Mouse (Mus musculus): ENCODE data around the gene Fam129b. TPM values are rescaled to one million over a fixed set of nuclear protein-coding genes. Genes with fewer than 3 reads are reported as not detected.

Gene Fam129b
- polyA plus RNA-seq, 1 experiment from 2014 or later: 13.7 TPM

GRCm38 (mm10) chr2:32888551-32888950 is 12.6 kb downstream of the Fam129b start:
- WGBS: 19% methylated on average over 3 of the region's 3 CpGs
- H3K4me3 ChIP-seq (ENCODE audit: low read depth, low read length): no peak overlapping the region

GRCm38 (mm10) chr2:32890280-32890679 is 14.4 kb downstream of the Fam129b start:
- H3K4me2 ChIP-seq (ENCODE audit: low read depth, low read length): no peak overlapping the region
- no peaks in the 10 kb centered on the region for H3K27me3 ChIP-seq (ENCODE audit: control insufficient read depth, insufficient read depth, low read length)
- H3K27ac ChIP-seq (replicated peaks; ENCODE audit: low read depth, low read length): no peak overlapping the region
- no peaks in the 10 kb centered on the region for H3K9me3 ChIP-seq (replicated peaks; ENCODE audit: control insufficient read depth, low read length)
- WGBS: 85% methylated on average over 3 of the region's 3 CpGs
- H3K9ac ChIP-seq (replicated peaks; ENCODE audit: low read length): no peak overlapping the region
- DNase-seq (ENCODE audit: low spot score): no peak
- no peak overlapping the region for H3K4me3 ChIP-seq (ENCODE audit: low read depth, low read length)
- peaks cover 12% of the 10 kb centered on the region for H3K4me1 ChIP-seq (ENCODE audit: control insufficient read depth, insufficient read depth, low read length)
- no peaks in the 10 kb centered on the region for H3K36me3 ChIP-seq (replicated peaks; ENCODE audit: control insufficient read depth, insufficient read depth, low read depth, low read length)
- no peak for ATAC-seq (replicated peaks; ENCODE audit: insufficient number of reproducible peaks, low FRiP score, low TSS enrichment, low read depth)

More at GRCm38 (mm10) chr2:32888551-32888950, 12.6 kb downstream of the Fam129b start:
- H3K27ac ChIP-seq (replicated peaks; ENCODE audit: low read depth, low read length): peak overlapping the region; percentile 75
- no peaks in the 10 kb centered on the region for H3K27me3 ChIP-seq (ENCODE audit: control insufficient read depth, insufficient read depth, low read length)
- H3K4me1 ChIP-seq (ENCODE audit: control insufficient read depth, insufficient read depth, low read length): peaks cover 14% of the 10 kb centered on the region
- H3K9me3 ChIP-seq (replicated peaks; ENCODE audit: control insufficient read depth, low read length): no peaks in the 10 kb centered on the region
- H3K36me3 ChIP-seq (replicated peaks; ENCODE audit: control insufficient read depth, insufficient read depth, low read depth, low read length): no peaks in the 10 kb centered on the region
- H3K4me2 ChIP-seq (ENCODE audit: low read depth, low read length): no peak overlapping the region
- ATAC-seq (replicated peaks; ENCODE audit: insufficient number of reproducible peaks, low FRiP score, low TSS enrichment, low read depth): 0 out of 2 replicates have a peak, but pooled peaks have one; percentile 32
- peak; percentile 44 for DNase-seq (ENCODE audit: low spot score)
- peak overlapping the region; percentile 18; the same call in 1 of the 2 replicates for H3K9ac ChIP-seq (replicated peaks; ENCODE audit: low read length)

- Histone ChIP-seq H3K9me3 (replicated peaks; ENCODE audit: control insufficient read depth, low read length) (no peaks in the 10 kb centered on the region), H3K36me3 (replicated peaks; ENCODE audit: control insufficient read depth, insufficient read depth, low read depth, low read length) (no peaks in the 10 kb centered on the region), H3K4me3 (ENCODE audit: low read depth, low read length) (no peak overlapping the region), H3K9ac (replicated peaks; ENCODE audit: low read length) (no peak overlapping the region), H3K27me3 (ENCODE audit: control insufficient read depth, insufficient read depth, low read length) (no peaks in the 10 kb centered on the region), H3K27ac (replicated peaks; ENCODE audit: low read depth, low read length) (0 out of 2 replicates have a peak overlapping the region, but pooled peaks have one; percentile 20), H3K4me2 (ENCODE audit: low read depth, low read length) (no peak overlapping the region), H3K4me1 (ENCODE audit: control insufficient read depth, insufficient read depth, low read length) (peaks cover 16% of the 10 kb centered on the region)
- DNase-seq (ENCODE audit: low spot score) (no peak), ATAC-seq (replicated peaks; ENCODE audit: insufficient number of reproducible peaks, low FRiP score, low TSS enrichment, low read depth) (no peak)
- 71% methylated on average over 9 of the region's 9 CpGs for WGBS
Observed at GRCm38 (mm10) chr2:32891278-32891677, 15.4 kb downstream of the Fam129b start.

- Histone ChIP-seq H3K27ac (replicated peaks; ENCODE audit: low read depth, low read length) (no peak overlapping the region), H3K4me2 (ENCODE audit: low read depth, low read length) (no peak overlapping the region), H3K36me3 (replicated peaks; ENCODE audit: control insufficient read depth, insufficient read depth, low read depth, low read length) (no peaks in the 10 kb centered on the region), H3K27me3 (ENCODE audit: control insufficient read depth, insufficient read depth, low read length) (no peaks in the 10 kb centered on the region), H3K4me1 (ENCODE audit: control insufficient read depth, insufficient read depth, low read length) (peaks cover 16% of the 10 kb centered on the region), H3K4me3 (ENCODE audit: low read depth, low read length) (no peak overlapping the region), H3K9ac (replicated peaks; ENCODE audit: low read length) (no peak overlapping the region), H3K9me3 (replicated peaks; ENCODE audit: control insufficient read depth, low read length) (no peaks in the 10 kb centered on the region)
- DNase-seq (ENCODE audit: low spot score) (no peak), ATAC-seq (replicated peaks; ENCODE audit: insufficient number of reproducible peaks, low FRiP score, low TSS enrichment, low read depth) (no peak)
- 93% methylated on average over 14 of the region's 14 CpGs for WGBS
Observed at GRCm38 (mm10) chr2:32892490-32892889, 16.6 kb downstream of the Fam129b start.

- Histone ChIP-seq H3K9me3 (replicated peaks; ENCODE audit: control insufficient read depth, low read length) (no peaks in the 10 kb centered on the region), H3K4me1 (ENCODE audit: control insufficient read depth, insufficient read depth, low read length) (peaks cover 6% of the 10 kb centered on the region), H3K4me2 (ENCODE audit: low read depth, low read length) (no peak overlapping the region), H3K9ac (replicated peaks; ENCODE audit: low read length) (no peak overlapping the region), H3K27ac (replicated peaks; ENCODE audit: low read depth, low read length) (no peak overlapping the region), H3K36me3 (replicated peaks; ENCODE audit: control insufficient read depth, insufficient read depth, low read depth, low read length) (no peaks in the 10 kb centered on the region), H3K27me3 (ENCODE audit: control insufficient read depth, insufficient read depth, low read length) (no peaks in the 10 kb centered on the region), H3K4me3 (ENCODE audit: low read depth, low read length) (no peak overlapping the region)
- ATAC-seq (replicated peaks; ENCODE audit: insufficient number of reproducible peaks, low FRiP score, low TSS enrichment, low read depth): no peak
- DNase-seq (ENCODE audit: low spot score): no peak
- 91% methylated on average over 2 of the region's 2 CpGs for WGBS
Observed at GRCm38 (mm10) chr2:32894097-32894496, 18.2 kb downstream of the Fam129b start.

- H3K9ac ChIP-seq (replicated peaks; ENCODE audit: low read length): no peak overlapping the region
Observed at GRCm38 (mm10) chr2:32895606-32896106, 19.7 kb downstream of the Fam129b start.

GRCm38 (mm10) chr2:32896507-32897147 is 20.7 kb downstream of the Fam129b start:
- Histone ChIP-seq H3K9me3 (replicated peaks; ENCODE audit: control insufficient read depth, low read length) (no peaks in the 10 kb centered on the region), H3K27ac (replicated peaks; ENCODE audit: low read depth, low read length) (no peak overlapping the region), H3K27me3 (ENCODE audit: control insufficient read depth, insufficient read depth, low read length) (no peaks in the 10 kb centered on the region), H3K4me2 (ENCODE audit: low read depth, low read length) (no peak overlapping the region), H3K4me3 (ENCODE audit: low read depth, low read length) (no peak overlapping the region), H3K4me1 (ENCODE audit: control insufficient read depth, insufficient read depth, low read length) (peaks cover 4% of the 10 kb centered on the region; the same call in 1 of the 2 replicates), H3K9ac (replicated peaks; ENCODE audit: low read length) (no peak overlapping the region), H3K36me3 (replicated peaks; ENCODE audit: control insufficient read depth, insufficient read depth, low read depth, low read length) (no peaks in the 10 kb centered on the region)
- DNase-seq (ENCODE audit: low spot score) (no peak), ATAC-seq (replicated peaks; ENCODE audit: insufficient number of reproducible peaks, low FRiP score, low TSS enrichment, low read depth) (0 out of 2 replicates have a peak, but pooled peaks have one; percentile 27)
- WGBS: 56% methylated on average over 10 of the region's 10 CpGs

More at GRCm38 (mm10) chr2:32895606-32896106, 19.7 kb downstream of the Fam129b start:
- no peaks in the 10 kb centered on the region for H3K9me3 ChIP-seq (replicated peaks; ENCODE audit: control insufficient read depth, low read length)
- WGBS: 48% methylated on average over 8 of the region's 8 CpGs
- H3K27me3 ChIP-seq (ENCODE audit: control insufficient read depth, insufficient read depth, low read length): no peaks in the 10 kb centered on the region
- no peak overlapping the region for H3K4me3 ChIP-seq (ENCODE audit: low read depth, low read length)
- no peak for ATAC-seq (replicated peaks; ENCODE audit: insufficient number of reproducible peaks, low FRiP score, low TSS enrichment, low read depth)
- no peak for DNase-seq (ENCODE audit: low spot score)
- peaks cover 4% of the 10 kb centered on the region; the same call in 1 of the 2 replicates for H3K4me1 ChIP-seq (ENCODE audit: control insufficient read depth, insufficient read depth, low read length)
- H3K36me3 ChIP-seq (replicated peaks; ENCODE audit: control insufficient read depth, insufficient read depth, low read depth, low read length): no peaks in the 10 kb centered on the region
- no peak overlapping the region for H3K4me2 ChIP-seq (ENCODE audit: low read depth, low read length)
- H3K27ac ChIP-seq (replicated peaks; ENCODE audit: low read depth, low read length): 0 out of 2 replicates have a peak overlapping the region, but pooled peaks have one; percentile 28

GRCm38 (mm10) chr2:32898983-32899382 is 23.1 kb downstream of the Fam129b start:
- Histone ChIP-seq H3K4me2 (ENCODE audit: low read depth, low read length) (no peak overlapping the region), H3K9ac (replicated peaks; ENCODE audit: low read length) (no peak overlapping the region), H3K4me3 (ENCODE audit: low read depth, low read length) (no peak overlapping the region), H3K27me3 (ENCODE audit: control insufficient read depth, insufficient read depth, low read length) (no peaks in the 10 kb centered on the region), H3K4me1 (ENCODE audit: control insufficient read depth, insufficient read depth, low read length) (peaks cover 4% of the 10 kb centered on the region; the same call in 1 of the 2 replicates), H3K27ac (replicated peaks; ENCODE audit: low read depth, low read length) (no peak overlapping the region), H3K9me3 (replicated peaks; ENCODE audit: control insufficient read depth, low read length) (no peaks in the 10 kb centered on the region), H3K36me3 (replicated peaks; ENCODE audit: control insufficient read depth, insufficient read depth, low read depth, low read length) (no peaks in the 10 kb centered on the region)
- DNase-seq (ENCODE audit: low spot score) (no peak), ATAC-seq (replicated peaks; ENCODE audit: insufficient number of reproducible peaks, low FRiP score, low TSS enrichment, low read depth) (no peak)
- WGBS: 88% methylated on average over 7 of the region's 7 CpGs
